Mouse (Mus musculus) liver, adult (tissue): ENCODE measurements around the gene Sh3pxd2b.

Source experiments
- GATA4 ChIP-seq: IDR thresholded peaks from 2 replicates; pipeline ENCODE4 v1.6.1; 2014; ENCODE audit warnings: mild to moderate bottlenecking, low read length; ENCODE audit not compliant: insufficient replicate concordance

Gene Sh3pxd2b

GRCm38 (mm10) chr11:32474725-32475124 is 127.1 kb downstream of the Sh3pxd2b start:
- no peak for TF ChIP-seq GATA4

GRCm38 (mm10) chr11:32475487-32476236 is 128.0 kb downstream of the Sh3pxd2b start:
- TF ChIP-seq GATA4: no peak
